Mouse (Mus musculus) hindbrain, embryonic 15.5 days (tissue): ENCODE measurements around the gene Ulk1. TPM values are rescaled to one million over a fixed set of nuclear protein-coding genes. Genes with fewer than 3 reads are reported as not detected.

Source experiments
- ATAC-seq: fragments of 200-750 bp; cut with Nextera tagmentation; 2 replicates; pipeline ENCODE4 v1.8.0; 2017; ENCODE audit warnings: low read depth, moderate number of reproducible peaks, moderate TSS enrichment; ENCODE audit not compliant: low FRiP score
- H3K27ac ChIP-seq: fragments of 300-500 bp; sonication (generic); replicated peaks from 2 replicates; pipeline ENCODE4 v1.5.1; 2015; ENCODE audit warnings: mild to moderate bottlenecking, inconsistent platforms
- H3K27me3 ChIP-seq: fragments of 300-500 bp; sonication (generic); 2 replicates; pipeline ENCODE4 v1.6.1; 2015; ENCODE audit warnings: control low read depth, inconsistent platforms
- H3K36me3 ChIP-seq: fragments of 300-500 bp; sonication (generic); 2 replicates; pipeline ENCODE4 v1.6.1; 2015; ENCODE audit warnings: control low read depth, inconsistent platforms
- H3K4me1 ChIP-seq: fragments of 300-500 bp; sonication (generic); replicated peaks from 2 replicates; pipeline ENCODE4 v1.6.1; 2015; ENCODE audit warnings: control low read depth, inconsistent platforms
- H3K4me2 ChIP-seq: fragments of 300-500 bp; sonication (generic); 2 replicates; pipeline ENCODE4 v1.6.1; 2015; ENCODE audit warnings: moderate library complexity, mild to moderate bottlenecking, inconsistent platforms
- H3K4me3 ChIP-seq: fragments of 300-500 bp; sonication (generic); 2 replicates; pipeline ENCODE4 v1.5.1; 2015; ENCODE audit warnings: mild to moderate bottlenecking, inconsistent platforms
- H3K9ac ChIP-seq: fragments of 300-500 bp; sonication (generic); 2 replicates; pipeline ENCODE4 v1.6.1; 2015; ENCODE audit warnings: inconsistent platforms
- H3K9me3 ChIP-seq: fragments of 300-500 bp; sonication (generic); 2 replicates; pipeline ENCODE4 v1.6.1; 2016; ENCODE audit warnings: control low read depth, inconsistent platforms
- WGBS: fragments of 180-500 bp; shearing (Covaris S2); methylation state at CpG from one replicate; pipeline ENCODE4 v1.1.7; 2015; 5-methylcytosine and 5-hydroxymethylcytosine counted together
- polyA plus RNA-seq: library from polyadenylated mRNA; unstranded; fragments of >200 nt; fragmentation: Nextera tagmentation; extraction: Ambion mirVana; gene quantifications from 2 replicates; pipeline ENCODE4 v1.2.1, GENCODE M21; 2015

The Ulk1 gene
- polyA plus RNA-seq, 1 experiment from 2014 or later: 29.5 TPM

GRCm38 (mm10) chr5:110802186-110802585, 7.7 kb downstream of the Ulk1 start:
- H3K4me3 ChIP-seq: no peak overlapping the region
- 90% methylated on average over 4 of the region's 4 CpGs for WGBS
- no peaks in the 10 kb centered on the region for H3K27me3 ChIP-seq
- H3K4me2 ChIP-seq: no peak overlapping the region
- H3K4me1 ChIP-seq: peaks cover 17% of the 10 kb centered on the region
- ATAC-seq: no peak
- H3K9ac ChIP-seq: no peak overlapping the region
- H3K27ac ChIP-seq: no peak overlapping the region
- H3K9me3 ChIP-seq: no peaks in the 10 kb centered on the region
- peaks cover 17% of the 10 kb centered on the region for H3K36me3 ChIP-seq

- ATAC-seq: no peak
- no peaks in the 10 kb centered on the region for H3K9me3 ChIP-seq
- WGBS: 95% methylated on average over 3 of the region's 3 CpGs
- H3K27me3 ChIP-seq: no peaks in the 10 kb centered on the region
- peaks cover 23% of the 10 kb centered on the region for H3K36me3 ChIP-seq
- no peak overlapping the region for H3K9ac ChIP-seq
- no peak overlapping the region for H3K27ac ChIP-seq
- peaks cover 8% of the 10 kb centered on the region for H3K4me1 ChIP-seq
- H3K4me3 ChIP-seq: no peak overlapping the region
- no peak overlapping the region for H3K4me2 ChIP-seq
These were observed 8.8 kb downstream of the Ulk1 start for GRCm38 (mm10) chr5:110801036-110801624.

DNA sequence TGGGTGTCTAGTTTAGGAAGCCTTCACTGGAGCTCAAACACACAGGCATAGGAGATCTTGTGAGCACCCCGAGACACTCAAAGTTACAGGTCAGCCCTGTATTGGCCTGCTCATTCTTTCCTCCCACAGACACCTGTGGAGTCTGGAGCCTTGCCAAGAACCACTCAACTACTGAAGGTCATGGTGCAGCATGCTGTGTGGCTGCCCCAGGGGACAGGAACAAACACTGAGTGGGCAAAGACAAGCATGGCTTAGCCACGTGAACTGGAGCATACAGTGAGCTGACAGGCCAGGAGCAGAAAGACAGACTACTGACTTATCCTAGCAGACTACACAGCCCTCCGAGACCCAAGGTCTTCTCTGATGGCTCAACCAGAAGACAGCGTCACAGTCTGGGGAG, 12.2 kb downstream of the Ulk1 start:
- Histone ChIP-seq H3K4me1 (no peaks in the 10 kb centered on the region; the same call in 1 of the 2 replicates), H3K27me3 (no peaks in the 10 kb centered on the region), H3K27ac (no peak overlapping the region), H3K9me3 (no peaks in the 10 kb centered on the region), H3K4me2 (no peak overlapping the region), H3K9ac (no peak overlapping the region), H3K4me3 (no peak overlapping the region), H3K36me3 (peaks cover 57% of the 10 kb centered on the region)
- 65% methylated on average over 4 of the region's 4 CpGs for WGBS
- no peak for ATAC-seq

- H3K9ac ChIP-seq: no peak overlapping the region
- H3K4me1 ChIP-seq: no peaks in the 10 kb centered on the region
- H3K9me3 ChIP-seq: no peaks in the 10 kb centered on the region
- H3K36me3 ChIP-seq: peaks cover 89% of the 10 kb centered on the region
- H3K27ac ChIP-seq: no peak overlapping the region
- H3K27me3 ChIP-seq: no peaks in the 10 kb centered on the region
- no peak for ATAC-seq
- no peak overlapping the region for H3K4me3 ChIP-seq
- H3K4me2 ChIP-seq: no peak overlapping the region
- WGBS: 90% methylated on average over 7 of the region's 7 CpGs
These were observed 15.5 kb downstream of the Ulk1 start for GRCm38 (mm10) chr5:110794363-110794762.

DNA sequence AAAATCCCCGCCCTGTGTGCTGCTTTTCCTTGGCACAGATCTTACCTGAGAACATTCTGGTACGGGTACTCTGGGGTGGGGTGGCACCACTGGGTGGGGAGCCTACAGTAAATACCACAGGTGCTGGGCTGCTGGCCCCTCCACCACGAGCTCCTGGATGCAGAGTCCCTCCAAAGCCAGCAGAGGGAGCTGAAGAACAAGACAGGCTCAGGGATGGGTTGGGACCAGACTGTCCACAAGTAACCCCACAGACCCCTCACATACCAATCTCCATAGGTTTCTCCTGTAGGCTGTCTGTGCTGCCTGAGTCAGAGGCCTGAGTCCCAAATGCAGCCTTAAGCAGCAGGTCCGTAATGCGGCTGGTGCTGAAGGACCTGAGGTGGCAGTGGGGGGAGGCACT, 21.2 kb downstream of the Ulk1 start:
- Histone ChIP-seq H3K9ac (no peak overlapping the region), H3K27me3 (no peaks in the 10 kb centered on the region), H3K27ac (no peak overlapping the region), H3K4me2 (no peak overlapping the region), H3K4me1 (no peaks in the 10 kb centered on the region), H3K36me3 (peaks cover 78% of the 10 kb centered on the region), H3K4me3 (no peak overlapping the region), H3K9me3 (no peaks in the 10 kb centered on the region)
- peak; percentile 28; the same call in 1 of the 2 replicates for ATAC-seq
- WGBS: 70% methylated on average over 5 of the region's 5 CpGs

- no peak for ATAC-seq
- H3K27me3 ChIP-seq: no peaks in the 10 kb centered on the region
- no peak overlapping the region for H3K4me2 ChIP-seq
- no peak overlapping the region for H3K4me3 ChIP-seq
- H3K9ac ChIP-seq: no peak overlapping the region
- H3K4me1 ChIP-seq: 0 out of 2 replicates have a peak, but pooled peaks cover under 1% of the 10 kb centered on the region
- no peak overlapping the region for H3K27ac ChIP-seq
- peaks cover 54% of the 10 kb centered on the region for H3K36me3 ChIP-seq
- whole genome bisulfite sequencing: 81% methylated on average over 11 of the region's 11 CpGs
- no peaks in the 10 kb centered on the region for H3K9me3 ChIP-seq
These were observed 23.6 kb downstream of the Ulk1 start for GRCm38 (mm10) chr5:110786081-110786835.

GRCm38 (mm10) chr5:110783150-110783549, 26.7 kb downstream of the Ulk1 start:
- Histone ChIP-seq H3K9ac (no peak overlapping the region), H3K9me3 (no peaks in the 10 kb centered on the region), H3K27me3 (no peaks in the 10 kb centered on the region), H3K27ac (no peak overlapping the region), H3K4me3 (no peak overlapping the region), H3K4me2 (no peak overlapping the region), H3K36me3 (peaks cover 25% of the 10 kb centered on the region), H3K4me1 (peaks cover 24% of the 10 kb centered on the region)
- no peak for ATAC-seq
- 72% methylated on average over 8 of the region's 8 CpGs for WGBS

DNA sequence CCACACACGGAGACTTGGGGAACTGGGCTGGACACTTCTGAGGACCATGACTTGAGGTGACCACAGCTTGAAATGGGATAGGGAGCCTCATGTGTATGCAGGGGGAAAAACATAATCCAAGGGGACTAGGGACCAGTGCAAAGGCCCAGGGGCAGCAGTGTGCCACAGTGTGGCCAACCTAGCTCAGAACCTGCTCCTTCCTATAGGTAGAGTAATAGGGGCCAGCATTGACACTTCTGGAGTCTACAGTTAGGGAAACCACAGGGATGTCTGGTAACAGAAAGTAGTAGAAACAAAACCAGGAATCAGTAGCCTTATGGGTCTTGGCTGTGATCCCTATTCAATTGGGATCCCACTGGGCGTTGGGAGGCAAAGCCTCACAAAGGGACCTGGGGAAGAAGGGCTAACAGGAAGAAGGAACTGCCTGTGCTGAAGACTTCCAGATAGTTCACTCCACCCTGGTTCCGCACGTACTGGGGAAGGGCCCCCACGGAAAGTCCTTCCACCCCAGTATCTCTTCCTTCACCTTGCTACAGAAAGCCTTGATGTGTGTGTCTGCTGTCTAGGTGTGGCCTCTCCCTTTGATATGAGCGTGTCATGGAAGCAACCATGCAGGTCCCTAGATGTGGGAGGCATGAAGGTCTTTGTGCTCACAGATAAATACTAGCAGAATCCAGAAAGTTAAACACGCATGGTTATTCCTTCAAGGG, 28.2 kb downstream of the Ulk1 start:
- Histone ChIP-seq H3K9me3 (no peaks in the 10 kb centered on the region), H3K9ac (no peak overlapping the region), H3K36me3 (peaks cover 12% of the 10 kb centered on the region), H3K4me1 (peaks cover 24% of the 10 kb centered on the region), H3K27ac (no peak overlapping the region), H3K4me3 (no peak overlapping the region), H3K27me3 (no peaks in the 10 kb centered on the region), H3K4me2 (no peak overlapping the region)
- no peak for ATAC-seq
- 89% methylated on average over 7 of the region's 7 CpGs for WGBS

- Histone ChIP-seq H3K27me3 (no peaks in the 10 kb centered on the region), H3K36me3 (peaks cover 11% of the 10 kb centered on the region), H3K4me3 (peak overlapping the region; percentile 81), H3K9me3 (no peaks in the 10 kb centered on the region), H3K4me2 (peak overlapping the region; percentile 91), H3K4me1 (peaks cover 24% of the 10 kb centered on the region), H3K9ac (peak overlapping the region; percentile 69), H3K27ac (peak overlapping the region; percentile 45; the same call in 1 of the 2 replicates)
- ATAC-seq: peak; percentile 75; the same call in 1 of the 2 replicates
- 54% methylated on average over 10 of the region's 10 CpGs for WGBS
These were observed 29.0 kb downstream of the Ulk1 start for GRCm38 (mm10) chr5:110780761-110781528.

GRCm38 (mm10) chr5:110779998-110780760, 29.7 kb downstream of the Ulk1 start, which contains the start of gene Pus1:
Pus1 (minus strand) TSS chr5:110780659.
- peak within 1 kb of the TSS; percentile 91 for H3K4me2 ChIP-seq
- peak within 1 kb of the TSS; percentile 69 for H3K9ac ChIP-seq
- peaks cover 10% of the 10 kb centered on the region; the same call in 1 of the 2 replicates for H3K36me3 ChIP-seq
- peaks cover 24% of the 10 kb centered on the region for H3K4me1 ChIP-seq
- H3K27ac ChIP-seq: peak within 1 kb of the TSS; percentile 45; the same call in 1 of the 2 replicates
- peak within 1 kb of the TSS; percentile 81 for H3K4me3 ChIP-seq
- 0% methylated on average over 57 of the region's 57 CpGs for WGBS
- H3K27me3 ChIP-seq: no peaks in the 10 kb centered on the region
- H3K9me3 ChIP-seq: no peaks in the 10 kb centered on the region
- ATAC-seq: peak; percentile 88
